Mouse (Mus musculus) small intestine, adult 2 months (tissue): ENCODE results near the gene Exoc6. TPM values are rescaled to one million over a fixed set of nuclear protein-coding genes. Genes with fewer than 3 reads are reported as not detected.

Source experiments
- H3K27ac ChIP-seq: fragments of 200-500 bp; 2 replicates; pipeline ENCODE4 v1.5.1; 2012; ENCODE audit warnings: low read depth, low read length, control low read depth, inconsistent platforms; ENCODE audit not compliant: insufficient read depth
- H3K27me3 ChIP-seq: fragments of 200-500 bp; 2 replicates; pipeline ENCODE4 v1.6.1; 2012; ENCODE audit warnings: mild to moderate bottlenecking, moderate library complexity, low read length, inconsistent platforms; ENCODE audit not compliant: control insufficient read depth, insufficient read depth
- H3K36me3 ChIP-seq: fragments of 200-500 bp; 2 replicates; pipeline ENCODE4 v1.6.1; 2012; ENCODE audit warnings: mild to moderate bottlenecking, low read length, control low read depth, inconsistent platforms; ENCODE audit not compliant: control insufficient read depth, insufficient read depth
- H3K4me1 ChIP-seq: fragments of 200-500 bp; 2 replicates; pipeline ENCODE4 v1.6.1; 2012; ENCODE audit warnings: low read length, inconsistent platforms, mixed read lengths; ENCODE audit not compliant: control insufficient read depth, insufficient read depth, insufficient read length
- H3K4me3 ChIP-seq: fragments of 200-500 bp; 2 replicates; pipeline ENCODE4 v1.5.1; 2012; ENCODE audit warnings: low read depth, mild to moderate bottlenecking, control low read depth, inconsistent platforms, low read length, moderate library complexity
- CTCF ChIP-seq: fragments of 200-500 bp; IDR thresholded peaks from 2 replicates; pipeline ENCODE4 v1.5.1; 2012; ENCODE audit warnings: low read depth, mild to moderate bottlenecking, control low read depth, inconsistent platforms, low read length, moderate library complexity, mixed read lengths; ENCODE audit not compliant: insufficient replicate concordance, insufficient read length; ENCODE audit errors: extremely low read depth
- POLR2A ChIP-seq: fragments of 200-500 bp; IDR thresholded peaks from 2 replicates; pipeline ENCODE4 v1.6.1; 2012; ENCODE audit warnings: low read depth, mild to moderate bottlenecking, control low read depth, inconsistent platforms, low read length, moderate library complexity
- WGBS: fragments of 180-500 bp; shearing (Covaris S2); methylation state at CpG from one replicate; pipeline ENCODE4 v1.1.7; 2018; 5-methylcytosine and 5-hydroxymethylcytosine counted together
- polyA plus RNA-seq: library from polyadenylated mRNA; depleted of rRNA; stranded (reverse); fragments of >200 nt; gene quantifications from 2 replicates; pipeline ENCODE4 v1.2.3, GENCODE M21; 2012

Exoc6 gene
- polyA plus RNA-seq, 1 experiment: 5.3 TPM

- no peak overlapping the region for H3K27ac ChIP-seq
- TF ChIP-seq POLR2A (no peak), CTCF (peak; percentile 85; the same call in 1 of the 2 replicates)
- H3K4me1 ChIP-seq: no peaks in the 10 kb centered on the region
- H3K27me3 ChIP-seq: peaks cover 7% of the 10 kb centered on the region; the same call in 1 of the 2 replicates
- no peak overlapping the region for H3K4me3 ChIP-seq
- H3K36me3 ChIP-seq: no peaks in the 10 kb centered on the region
- WGBS: 5% methylated on average over 3 of the region's 3 CpGs
Observed at GRCm38 (mm10) chr19:37703902-37704509, 153.8 kb downstream of the Exoc6 start.

DNA sequence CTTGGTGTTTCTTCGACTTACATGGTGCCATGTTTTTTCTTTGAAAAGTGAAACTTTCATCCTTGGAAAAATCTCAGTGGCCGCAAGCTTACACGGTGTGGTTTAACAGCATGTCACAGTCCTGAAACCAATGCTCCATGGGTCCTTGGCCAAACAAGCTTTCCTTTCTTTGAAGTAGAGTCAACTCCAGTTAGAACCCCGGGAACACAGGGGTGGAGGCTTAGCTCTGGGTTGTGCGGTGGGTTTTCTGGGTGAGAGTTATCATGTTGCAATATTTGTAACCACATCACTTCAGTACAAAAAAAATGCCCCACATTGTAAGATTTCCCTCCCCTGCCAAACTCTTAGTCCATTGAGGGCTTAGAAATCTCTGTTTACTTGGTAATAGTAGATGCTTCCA is 155.5 kb downstream of the Exoc6 start:
- Histone ChIP-seq H3K27ac (no peak overlapping the region), H3K27me3 (no peaks in the 10 kb centered on the region; the same call in 1 of the 2 replicates), H3K4me3 (no peak overlapping the region), H3K36me3 (no peaks in the 10 kb centered on the region), H3K4me1 (no peaks in the 10 kb centered on the region)
- 86% methylated on average over 5 of the region's 5 CpGs for WGBS
- TF ChIP-seq POLR2A (no peak), CTCF (no peak)

- WGBS: 56% methylated on average over 10 of the region's 10 CpGs
- Histone ChIP-seq H3K27me3 (no peaks in the 10 kb centered on the region), H3K36me3 (no peaks in the 10 kb centered on the region), H3K4me3 (no peak overlapping the region), H3K27ac (no peak overlapping the region), H3K4me1 (no peaks in the 10 kb centered on the region)
- TF ChIP-seq POLR2A (no peak), CTCF (no peak)
Observed at GRCm38 (mm10) chr19:37714681-37715080, 164.5 kb downstream of the Exoc6 start.

GRCm38 (mm10) chr19:37715980-37716379 is 165.8 kb downstream of the Exoc6 start:
- no peaks in the 10 kb centered on the region for H3K36me3 ChIP-seq
- WGBS: 46% methylated on average over 1 of the region's 1 CpGs
- no peak overlapping the region for H3K4me3 ChIP-seq
- no peaks in the 10 kb centered on the region for H3K4me1 ChIP-seq
- no peaks in the 10 kb centered on the region for H3K27me3 ChIP-seq
- no peak overlapping the region for H3K27ac ChIP-seq
- TF ChIP-seq CTCF (no peak), POLR2A (no peak)

DNA sequence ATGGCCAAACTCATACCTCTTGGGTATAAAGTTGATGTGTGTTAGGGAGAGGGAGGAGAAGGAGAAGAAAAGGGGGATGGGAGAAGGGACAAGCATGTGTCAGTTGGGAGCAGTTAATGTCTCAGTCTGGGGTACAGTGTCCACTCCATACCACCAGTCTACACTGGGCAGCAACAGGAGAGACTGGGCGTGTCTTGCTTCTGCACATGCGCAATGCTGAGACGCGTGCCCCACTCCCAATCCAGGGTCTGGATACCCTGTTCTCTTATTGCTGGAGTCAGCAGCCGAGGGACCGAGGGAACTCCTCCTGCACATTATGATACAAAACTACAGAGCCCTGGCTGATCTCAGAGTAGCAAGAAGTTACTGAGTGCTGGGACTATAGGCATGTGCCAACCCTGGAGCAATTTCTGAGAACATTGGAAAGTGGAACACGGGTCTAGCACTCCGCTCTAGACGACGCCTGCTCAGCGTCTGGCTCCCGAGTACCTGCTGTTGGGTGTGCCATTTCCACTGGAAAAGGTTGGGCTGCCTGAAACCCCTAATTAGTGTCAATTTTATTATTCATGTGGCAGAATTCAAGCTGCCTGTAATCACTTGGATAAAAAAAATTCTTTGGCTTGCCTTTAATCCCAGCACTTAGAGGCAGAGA is 166.4 kb downstream of the Exoc6 start:
- Histone ChIP-seq H3K4me1 (no peaks in the 10 kb centered on the region), H3K27me3 (no peaks in the 10 kb centered on the region), H3K4me3 (no peak overlapping the region), H3K36me3 (no peaks in the 10 kb centered on the region), H3K27ac (no peak overlapping the region)
- no peak for TF ChIP-seq CTCF
- TF ChIP-seq POLR2A: no peak
- 73% methylated on average over 12 of the region's 12 CpGs for WGBS

- Histone ChIP-seq H3K4me1 (no peaks in the 10 kb centered on the region), H3K27ac (no peak overlapping the region), H3K27me3 (no peaks in the 10 kb centered on the region), H3K36me3 (no peaks in the 10 kb centered on the region), H3K4me3 (no peak overlapping the region)
- 27% methylated on average over 1 of the region's 1 CpGs for WGBS
- TF ChIP-seq POLR2A: no peak
- no peak for TF ChIP-seq CTCF
Observed at GRCm38 (mm10) chr19:37719166-37719565, 168.9 kb downstream of the Exoc6 start.

- Histone ChIP-seq H3K27me3 (no peaks in the 10 kb centered on the region), H3K4me1 (no peaks in the 10 kb centered on the region), H3K4me3 (no peak overlapping the region), H3K27ac (no peak overlapping the region), H3K36me3 (no peaks in the 10 kb centered on the region)
- 93% methylated on average over 5 of the region's 5 CpGs for WGBS
- no peak for TF ChIP-seq POLR2A
Observed at GRCm38 (mm10) chr19:37724591-37724990, 174.4 kb downstream of the Exoc6 start.

- Histone ChIP-seq H3K27me3 (no peaks in the 10 kb centered on the region), H3K4me3 (no peak overlapping the region), H3K27ac (no peak overlapping the region), H3K36me3 (no peaks in the 10 kb centered on the region), H3K4me1 (no peaks in the 10 kb centered on the region)
- WGBS: 82% methylated on average over 7 of the region's 7 CpGs
- TF ChIP-seq POLR2A: no peak
- TF ChIP-seq CTCF: no peak
Observed at GRCm38 (mm10) chr19:37726585-37726984, 176.4 kb downstream of the Exoc6 start.
